Mouse (Mus musculus) erythroblast, embryonic 14.5 days (primary cell): Measurements from ENCODE around the gene Cog3. TPM values are rescaled to one million over a fixed set of nuclear protein-coding genes. Genes with fewer than 3 reads are reported as not detected.
A peak's percentile ranks its signal among the peaks of the same experiment; 100 is the strongest.

Experiments used
- H3K27me3 ChIP-seq: 2 replicates; pipeline ENCODE4 v1.6.1; 2012; ENCODE audit warnings: inconsistent platforms; ENCODE audit not compliant: control insufficient read depth
- H3K36me3 ChIP-seq: 2 replicates; pipeline ENCODE4 v1.6.1; 2012; ENCODE audit warnings: mild to moderate bottlenecking, inconsistent platforms; ENCODE audit not compliant: control insufficient read depth
- H3K4me1 ChIP-seq: 2 replicates; pipeline ENCODE4 v1.6.1; 2012; ENCODE audit warnings: inconsistent platforms; ENCODE audit not compliant: control insufficient read depth
- H3K4me3 ChIP-seq: replicated peaks from 2 replicates; pipeline ENCODE3; 2012; ENCODE audit warnings: moderate library complexity, mild to moderate bottlenecking, inconsistent platforms
- H3K9me3 ChIP-seq: 2 replicates; pipeline ENCODE4 v1.6.1; 2012; ENCODE audit warnings: low read length, inconsistent platforms, mixed read lengths; ENCODE audit not compliant: control insufficient read depth
- GATA1 ChIP-seq: IDR thresholded peaks from 2 replicates; pipeline ENCODE4 v1.6.1; 2012; ENCODE audit warnings: low read length, inconsistent platforms, mixed read lengths
- TAL1 ChIP-seq: IDR thresholded peaks from 3 replicates; pipeline ENCODE4 v1.6.1; 2012; ENCODE audit warnings: low read length, inconsistent platforms, mixed read lengths
- polyA plus RNA-seq: library from polyadenylated mRNA; stranded (reverse); fragments of >175 nt; gene quantifications from 2 replicates; pipeline ENCODE4 v1.2.3, GENCODE M21; 2012

Cog3 gene
- polyA plus RNA-seq, 1 experiment: 0.23 TPM

DNA sequence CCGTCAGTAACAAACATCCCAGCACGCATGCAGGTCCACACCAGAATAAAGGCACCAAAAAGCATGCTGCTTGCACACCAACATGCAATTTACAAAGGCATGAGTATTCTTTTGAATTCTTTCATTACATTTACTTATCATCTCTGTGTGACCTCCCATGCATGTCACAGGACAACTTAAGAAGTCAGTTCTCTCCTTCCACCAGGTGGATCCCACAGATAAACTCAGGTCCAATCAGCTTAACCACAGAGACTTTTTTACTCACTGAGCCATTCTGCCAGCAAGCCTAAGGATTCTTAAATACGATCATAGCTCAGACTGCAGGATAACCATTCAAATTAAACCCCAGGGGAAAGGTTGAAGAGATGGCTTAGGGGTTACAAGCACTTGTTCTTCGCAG, 5.2 kb downstream of the Cog3 start:
- no peaks in the 10 kb centered on the region for H3K27me3 ChIP-seq
- H3K4me3 ChIP-seq: peak overlapping the region; percentile 6
- peaks cover 65% of the 10 kb centered on the region for H3K4me1 ChIP-seq
- TF ChIP-seq GATA1 (peak; percentile 58), TAL1 (peak; percentile 61)
- H3K9me3 ChIP-seq: no peaks in the 10 kb centered on the region
- H3K36me3 ChIP-seq: peaks cover 55% of the 10 kb centered on the region

DNA sequence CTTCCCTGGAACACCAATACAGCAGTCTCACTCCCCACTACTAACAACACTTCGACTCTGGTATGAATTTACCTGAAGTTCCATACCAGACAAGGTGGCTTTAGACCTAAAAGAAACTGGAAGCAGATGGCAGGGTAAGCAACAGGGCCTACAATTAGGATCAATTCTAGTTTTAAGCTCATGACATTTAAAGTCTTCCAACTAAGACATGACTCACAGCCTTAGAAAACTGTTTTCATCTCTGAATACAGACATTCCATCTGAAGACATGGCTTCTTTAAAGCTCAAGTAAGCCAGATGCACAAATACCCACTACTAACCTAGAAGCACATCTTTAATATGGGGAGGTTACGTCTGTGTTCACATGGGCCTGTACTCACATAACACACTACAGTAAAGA, 6.4 kb downstream of the Cog3 start:
- Histone ChIP-seq H3K4me3 (no peak overlapping the region), H3K27me3 (no peaks in the 10 kb centered on the region), H3K9me3 (no peaks in the 10 kb centered on the region), H3K4me1 (peaks cover 54% of the 10 kb centered on the region), H3K36me3 (peaks cover 64% of the 10 kb centered on the region)
- no peak for TF ChIP-seq GATA1
- no peak for TF ChIP-seq TAL1

DNA sequence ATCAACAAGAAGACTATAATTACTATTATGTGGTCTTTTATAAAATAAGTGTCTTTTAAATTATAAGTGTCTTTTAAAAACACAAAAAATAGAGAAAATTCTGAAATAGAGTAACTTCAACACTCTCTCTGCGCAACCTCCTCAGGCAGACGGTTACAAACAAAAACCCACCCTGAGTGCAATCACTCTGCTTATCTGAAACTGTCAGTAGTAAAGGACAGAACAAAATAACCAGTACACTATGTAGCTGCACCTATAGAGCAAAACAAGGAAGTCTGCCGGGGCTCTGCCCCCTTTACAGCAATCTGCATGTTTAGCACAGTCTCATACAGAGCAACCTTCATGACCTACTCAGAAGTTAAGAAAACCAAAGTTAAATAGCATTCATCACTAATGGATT, 12.4 kb downstream of the Cog3 start:
- peaks cover 2% of the 10 kb centered on the region; the same call in 1 of the 2 replicates for H3K4me1 ChIP-seq
- peaks cover 87% of the 10 kb centered on the region for H3K36me3 ChIP-seq
- H3K4me3 ChIP-seq: no peak overlapping the region
- TF ChIP-seq GATA1 (no peak), TAL1 (no peak)
- no peaks in the 10 kb centered on the region for H3K9me3 ChIP-seq
- H3K27me3 ChIP-seq: no peaks in the 10 kb centered on the region

GRCm38 (mm10) chr14:75735597-75735996, 18.7 kb downstream of the Cog3 start:
- Histone ChIP-seq H3K4me3 (no peak overlapping the region), H3K36me3 (peaks cover 92% of the 10 kb centered on the region), H3K27me3 (no peaks in the 10 kb centered on the region), H3K9me3 (no peaks in the 10 kb centered on the region), H3K4me1 (no peaks in the 10 kb centered on the region)
- TF ChIP-seq GATA1: no peak
- TF ChIP-seq TAL1: no peak

GRCm38 (mm10) chr14:75732631-75733030, 21.7 kb downstream of the Cog3 start:
- TF ChIP-seq GATA1 (no peak), TAL1 (no peak)

DNA sequence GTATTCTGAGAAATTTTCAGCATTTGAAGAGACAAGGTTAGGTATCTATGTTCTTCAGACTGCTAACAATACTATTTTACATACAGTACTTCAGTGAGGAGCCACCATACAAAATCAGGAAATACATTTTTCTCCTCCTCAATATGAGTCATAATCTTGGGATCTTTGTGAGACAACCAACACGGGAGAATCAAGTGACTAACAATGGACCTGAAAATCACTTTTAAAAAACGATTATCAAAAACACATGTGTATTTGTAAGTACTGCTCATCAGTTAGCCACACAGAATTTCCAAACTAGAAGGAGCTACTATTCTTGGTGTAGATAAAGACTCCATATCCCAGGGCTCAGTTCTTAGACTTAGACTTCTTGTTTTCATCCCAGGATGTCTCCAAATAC, 23.0 kb downstream of the Cog3 start:
- Histone ChIP-seq H3K4me3 (no peak overlapping the region), H3K27me3 (no peaks in the 10 kb centered on the region), H3K36me3 (peaks cover 94% of the 10 kb centered on the region), H3K4me1 (peaks cover 3% of the 10 kb centered on the region), H3K9me3 (no peaks in the 10 kb centered on the region)
- TF ChIP-seq GATA1 (no peak), TAL1 (no peak)

More at GRCm38 (mm10) chr14:75732631-75733030, 21.7 kb downstream of the Cog3 start:
- H3K36me3 ChIP-seq: peaks cover 95% of the 10 kb centered on the region
- H3K4me3 ChIP-seq: no peak overlapping the region
- H3K4me1 ChIP-seq: peaks cover 3% of the 10 kb centered on the region
- H3K9me3 ChIP-seq: no peaks in the 10 kb centered on the region
- no peaks in the 10 kb centered on the region for H3K27me3 ChIP-seq

DNA sequence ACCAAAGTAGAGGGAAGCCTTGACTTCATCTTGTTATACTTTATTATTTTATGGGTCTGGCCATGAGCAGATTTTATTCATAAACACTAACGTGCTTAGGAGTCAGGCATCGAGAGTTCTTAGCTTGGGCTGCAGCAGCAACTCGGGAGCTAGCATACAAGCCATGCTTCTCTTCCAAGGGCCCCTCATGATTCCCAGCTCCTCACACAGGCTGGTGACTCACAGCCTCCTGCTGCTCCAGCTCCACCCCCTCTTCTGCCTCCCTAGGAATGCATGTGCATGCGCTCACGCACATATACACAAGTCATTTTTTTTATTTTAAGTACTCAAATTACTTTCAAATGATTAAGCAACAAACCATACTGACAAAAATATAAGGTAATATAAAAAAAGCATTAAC, 26.2 kb downstream of the Cog3 start:
- H3K4me3 ChIP-seq: no peak overlapping the region
- H3K36me3 ChIP-seq: peaks cover 93% of the 10 kb centered on the region
- TF ChIP-seq GATA1 (no peak), TAL1 (no peak)
- peaks cover 3% of the 10 kb centered on the region for H3K4me1 ChIP-seq
- no peaks in the 10 kb centered on the region for H3K9me3 ChIP-seq
- H3K27me3 ChIP-seq: no peaks in the 10 kb centered on the region

GRCm38 (mm10) chr14:75727046-75727445, 27.3 kb downstream of the Cog3 start:
- H3K36me3 ChIP-seq: peaks cover 90% of the 10 kb centered on the region
- TF ChIP-seq GATA1 (no peak), TAL1 (no peak)

GRCm38 (mm10) chr14:75722816-75723215, 31.5 kb downstream of the Cog3 start:
- TF ChIP-seq GATA1: no peak
- TF ChIP-seq TAL1: no peak
- no peaks in the 10 kb centered on the region for H3K4me1 ChIP-seq
- H3K27me3 ChIP-seq: no peaks in the 10 kb centered on the region
- H3K9me3 ChIP-seq: no peaks in the 10 kb centered on the region
- no peak overlapping the region for H3K4me3 ChIP-seq
- H3K36me3 ChIP-seq: peaks cover 91% of the 10 kb centered on the region

More at GRCm38 (mm10) chr14:75727046-75727445, 27.3 kb downstream of the Cog3 start:
- H3K27me3 ChIP-seq: no peaks in the 10 kb centered on the region
- H3K4me1 ChIP-seq: peaks cover 3% of the 10 kb centered on the region
- no peak overlapping the region for H3K4me3 ChIP-seq
- H3K9me3 ChIP-seq: no peaks in the 10 kb centered on the region

GRCm38 (mm10) chr14:75721977-75722563, 32.2 kb downstream of the Cog3 start:
- no peaks in the 10 kb centered on the region for H3K4me1 ChIP-seq
- no peaks in the 10 kb centered on the region for H3K27me3 ChIP-seq
- H3K9me3 ChIP-seq: no peaks in the 10 kb centered on the region
- no peak for TF ChIP-seq GATA1
- no peak for TF ChIP-seq TAL1
- H3K4me3 ChIP-seq: no peak overlapping the region
- H3K36me3 ChIP-seq: peaks cover 91% of the 10 kb centered on the region
